Mouse (Mus musculus): Measurements from ENCODE around the gene Rfc2.
A peak's percentile ranks its signal among the peaks of the same experiment; 100 is the strongest.

Gene Rfc2

DNA sequence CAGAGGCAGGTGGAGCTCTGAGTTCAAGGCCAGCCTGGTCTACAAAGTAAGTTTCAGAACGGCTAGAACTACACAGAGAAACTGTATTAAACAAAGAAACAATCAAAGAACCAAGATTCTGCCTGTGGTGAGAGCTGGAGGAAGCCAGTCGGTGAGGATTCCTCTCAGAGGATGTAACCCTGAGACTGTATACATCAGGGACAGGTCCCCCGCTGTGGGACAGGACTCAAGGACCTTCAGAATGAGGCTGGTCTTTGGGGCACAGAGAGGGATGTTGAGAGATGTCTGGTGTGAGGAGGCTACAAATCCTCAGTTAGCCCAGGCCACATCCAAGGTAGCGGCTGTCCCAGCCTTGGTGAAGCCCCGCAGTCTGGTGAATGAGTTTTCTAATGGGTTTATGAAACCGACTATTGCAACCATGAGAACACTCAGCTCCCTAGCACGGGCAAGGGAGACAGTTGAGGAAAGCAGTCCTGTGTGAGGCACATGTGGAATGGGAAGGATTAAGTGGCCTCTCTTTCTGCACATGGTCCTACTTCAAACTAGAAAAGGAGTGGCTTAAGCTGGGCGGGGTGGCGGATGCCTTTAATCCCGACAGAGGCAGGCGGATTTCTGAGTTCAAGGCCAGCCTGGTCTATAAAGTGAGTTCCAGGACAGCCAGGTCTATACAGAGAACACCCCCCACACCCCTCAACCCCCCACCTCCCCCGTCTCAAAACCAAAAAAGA, 28.9 kb downstream of the Rfc2 start:
- DNase-seq (ENCODE audit: low spot score in 2 of 2), result no peak

- no peak for DNase-seq (ENCODE audit: low spot score in 2 of 2)
Observed at GRCm38 (mm10) chr5:134611810-134612521, 30.8 kb downstream of the Rfc2 start.

- DNase-seq (ENCODE audit: low spot score in 2 of 2), result peak; percentile 59 to 73
Observed at GRCm38 (mm10) chr5:134613727-134614126, 32.6 kb downstream of the Rfc2 start.

DNA sequence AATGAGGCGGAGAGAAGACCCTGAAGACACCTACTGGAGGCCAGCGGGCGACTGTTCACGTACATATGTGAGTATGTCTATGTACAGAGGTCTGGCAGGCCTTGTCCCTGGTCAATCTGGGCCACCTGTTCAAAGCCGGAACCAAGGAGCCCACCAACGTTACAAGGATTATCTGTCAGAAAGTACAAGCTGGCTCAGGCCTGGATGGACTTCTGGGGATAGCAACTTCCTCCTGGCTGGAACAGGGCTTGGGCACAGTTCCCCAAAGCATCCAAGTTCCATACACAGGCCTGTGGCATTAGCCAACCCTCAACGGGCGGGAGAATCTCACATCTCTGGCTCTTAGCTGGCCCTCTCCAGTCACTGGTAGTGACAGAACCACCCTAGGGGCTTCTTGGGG, 33.1 kb downstream of the Rfc2 start:
- no peak for DNase-seq (ENCODE audit: low spot score in 2 of 2)

- peak in 1 of 2 experiments; percentile 39 for DNase-seq (ENCODE audit: low spot score in 2 of 2)
Observed at GRCm38 (mm10) chr5:134614802-134615201, 33.6 kb downstream of the Rfc2 start, which contains the start of gene Lat2. Gene Lat2, minus strand, starts transcription at chr5:134615025.

DNA sequence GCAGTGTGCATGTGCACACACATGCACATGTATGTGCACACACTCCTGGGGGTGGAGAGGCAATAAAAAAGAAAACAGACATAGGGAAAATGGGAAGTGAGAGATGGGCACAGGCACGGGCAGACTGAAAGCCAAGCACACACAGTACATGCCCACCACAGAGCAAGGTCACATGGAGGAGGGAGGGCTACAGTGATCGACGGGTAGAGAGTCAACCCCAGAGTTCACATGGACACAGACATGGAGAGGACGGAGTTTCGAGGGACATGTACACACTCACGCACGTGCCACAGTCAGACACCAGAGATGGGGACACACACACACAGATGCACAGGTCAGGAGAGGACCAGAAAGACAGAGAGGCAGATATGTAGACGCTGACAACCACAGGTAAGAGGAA, 34.2 kb downstream of the Rfc2 start:
- no peak for DNase-seq (ENCODE audit: low spot score in 2 of 2)

DNA sequence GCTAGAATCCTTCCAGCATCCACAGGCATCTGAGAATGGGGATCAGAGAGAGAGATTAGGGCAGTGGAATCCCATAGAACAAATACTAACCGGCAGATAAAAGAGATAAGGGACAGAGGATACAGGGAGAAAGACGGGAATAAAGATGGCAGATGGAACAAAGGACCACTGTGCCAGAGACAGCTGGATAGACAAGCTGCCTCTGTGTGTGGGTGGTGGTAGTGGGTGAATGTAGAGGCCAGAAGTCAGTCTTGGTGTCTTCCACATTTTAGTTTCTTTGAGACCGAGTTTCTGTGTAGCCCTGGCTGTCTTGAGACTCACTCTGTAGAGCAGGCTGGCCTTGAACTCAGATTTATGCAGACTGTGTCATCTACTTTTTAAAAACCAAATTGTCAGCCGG, 34.6 kb downstream of the Rfc2 start:
- no peak for DNase-seq (ENCODE audit: low spot score in 2 of 2)

GRCm38 (mm10) chr5:134617071-134617470, 35.9 kb downstream of the Rfc2 start:
- peak; percentile 76 to 90 for DNase-seq (ENCODE audit: low spot score in 2 of 2)

DNA sequence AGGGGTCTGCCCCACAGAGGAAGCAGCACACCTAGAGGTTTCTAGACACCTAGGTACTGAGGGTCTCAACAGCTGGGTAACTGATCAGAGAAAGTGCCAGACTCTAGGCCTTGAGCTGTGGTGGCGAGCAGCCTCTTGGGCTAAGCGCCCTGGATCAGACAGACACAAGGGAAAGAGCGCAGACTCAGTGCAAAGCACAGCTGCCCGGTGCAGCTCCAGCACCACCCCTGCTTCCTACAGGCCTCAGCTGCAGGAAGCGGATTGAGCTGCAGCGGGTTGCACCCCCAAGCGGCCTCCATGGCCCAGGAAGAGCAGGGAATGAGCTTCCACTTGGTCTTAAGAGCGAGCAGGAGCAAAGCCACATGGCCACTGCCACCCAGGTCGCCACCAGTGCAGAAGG, 39.3 kb downstream of the Rfc2 start:
- DNase-seq (ENCODE audit: low spot score in 2 of 2), result no peak

GRCm38 (mm10) chr5:134621099-134621640, 40.0 kb downstream of the Rfc2 start:
- no peak for DNase-seq (ENCODE audit: low spot score in 2 of 2)

DNA sequence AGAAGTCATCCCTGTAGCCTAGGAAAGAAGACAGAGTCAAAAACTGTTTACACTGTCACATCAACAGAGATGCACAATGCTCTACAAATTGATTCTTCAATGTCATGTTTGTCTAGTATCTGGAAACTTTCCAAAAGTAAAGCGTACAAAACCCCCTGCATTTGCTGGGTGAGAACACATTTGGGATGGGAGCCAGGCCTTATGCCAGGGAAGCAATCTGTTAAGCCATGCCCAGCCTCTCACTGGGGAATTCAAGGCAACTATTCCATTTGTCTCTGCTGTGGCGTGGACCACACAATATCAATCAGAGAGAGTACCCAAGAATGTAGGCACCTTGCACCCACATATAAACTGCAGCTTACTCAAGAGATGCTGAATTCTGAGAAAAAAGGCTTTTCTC, 40.9 kb downstream of the Rfc2 start:
- no peak for DNase-seq (ENCODE audit: low spot score in 2 of 2)

DNA sequence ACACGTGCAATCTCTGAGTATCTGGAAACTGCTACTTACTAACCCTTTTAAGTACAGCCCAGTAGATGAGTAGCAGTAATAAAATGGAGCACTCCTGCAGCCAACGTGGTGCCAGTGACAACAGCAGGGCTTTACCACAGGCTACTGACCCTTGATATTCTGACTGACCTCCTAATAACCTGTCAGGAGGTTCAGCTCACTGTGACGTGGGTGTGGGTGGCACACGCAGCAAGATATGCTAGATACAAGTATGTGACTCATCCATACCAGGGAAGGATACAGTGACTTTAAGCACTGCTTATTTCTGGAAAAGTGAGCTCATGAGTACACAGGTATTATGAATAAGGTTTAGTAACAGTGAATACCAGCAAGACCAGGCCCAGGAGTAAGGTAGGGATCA, 48.3 kb downstream of the Rfc2 start:
- no peak for DNase-seq (ENCODE audit: low spot score in 2 of 2)

- no peak for DNase-seq (ENCODE audit: low spot score in 2 of 2)
Observed at GRCm38 (mm10) chr5:134630835-134631234, 49.7 kb downstream of the Rfc2 start.

DNA sequence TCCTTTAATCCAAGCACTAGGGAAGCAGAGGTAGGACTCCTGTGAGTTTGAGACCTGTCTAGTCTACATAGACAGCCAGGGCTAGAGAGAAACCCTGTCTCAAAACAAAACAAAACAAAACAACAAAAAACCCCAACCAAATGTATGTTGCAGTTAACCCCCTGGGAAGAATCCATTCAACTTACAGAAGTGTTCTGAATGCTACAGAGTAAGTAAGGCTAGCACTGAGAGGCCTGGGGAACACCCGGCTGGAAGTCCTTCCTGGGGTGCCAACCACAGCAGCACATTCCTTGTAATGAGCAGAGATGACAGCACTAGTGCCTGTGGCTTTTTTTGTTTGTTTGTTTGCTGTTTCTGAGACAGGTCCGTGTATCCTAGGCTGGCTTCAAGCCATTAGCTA, 51.7 kb downstream of the Rfc2 start:
- no peak for DNase-seq (ENCODE audit: low spot score in 2 of 2)

GRCm38 (mm10) chr5:134637820-134638367, 56.7 kb downstream of the Rfc2 start:
- no peak for DNase-seq (ENCODE audit: low spot score in 2 of 2)

- no peak for DNase-seq (ENCODE audit: low spot score in 2 of 2)
Observed at GRCm38 (mm10) chr5:134638461-134639268, 57.5 kb downstream of the Rfc2 start.

GRCm38 (mm10) chr5:134639269-134639682, 58.1 kb downstream of the Rfc2 start, which contains the start of gene Eif4h:
Gene Eif4h, minus strand, starts transcription at chr5:134639490.
- DNase-seq (ENCODE audit: low spot score in 2 of 2), result peak; percentile 97 to 99

DNA sequence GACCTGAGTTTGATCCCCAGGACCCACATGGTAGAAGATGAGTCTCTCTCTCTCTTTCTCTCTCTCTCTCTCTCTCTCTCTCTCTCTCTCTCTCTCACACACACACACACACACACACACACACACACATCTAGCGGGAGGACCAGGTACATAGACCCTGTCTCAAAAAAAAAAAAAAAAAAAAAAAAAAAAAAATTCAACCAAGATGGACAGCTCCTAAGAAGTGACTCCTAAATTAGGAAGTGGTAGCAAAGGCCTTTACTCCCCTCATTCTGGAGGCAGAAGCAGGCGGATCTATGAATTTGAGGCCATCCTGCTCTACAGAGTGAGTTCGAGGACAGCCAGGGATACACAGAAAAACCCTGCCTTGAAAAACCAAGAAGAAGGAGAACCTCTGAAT, 59.2 kb downstream of the Rfc2 start:
- no peak for DNase-seq (ENCODE audit: low spot score in 2 of 2)

DNA sequence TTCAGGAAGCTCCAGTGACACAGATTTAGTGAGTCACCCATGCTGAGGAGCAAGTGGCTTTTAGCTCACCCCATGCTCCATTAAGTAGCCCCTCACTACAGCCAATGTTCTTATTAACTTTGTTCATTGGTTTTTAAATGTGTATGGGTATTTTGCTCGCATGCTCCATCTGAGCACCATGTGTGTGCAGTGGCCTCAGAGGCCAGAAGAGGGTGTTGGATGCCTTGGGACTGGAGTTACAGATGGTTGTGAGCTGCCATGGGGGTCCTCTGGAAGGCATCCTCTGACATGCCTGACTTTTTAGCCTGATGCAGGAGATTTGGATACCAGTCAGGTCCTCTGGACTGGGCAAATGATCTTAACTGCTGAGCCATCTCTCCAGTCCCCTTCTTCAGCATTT, 63.0 kb downstream of the Rfc2 start:
- no peak for DNase-seq (ENCODE audit: low spot score in 2 of 2)

GRCm38 (mm10) chr5:134644643-134645118, 63.5 kb downstream of the Rfc2 start:
- no peak for DNase-seq (ENCODE audit: low spot score in 2 of 2)

GRCm38 (mm10) chr5:134646461-134646860, 65.3 kb downstream of the Rfc2 start:
- DNase-seq (ENCODE audit: low spot score in 2 of 2), result no peak

GRCm38 (mm10) chr5:134647394-134647793, 66.2 kb downstream of the Rfc2 start:
- DNase-seq (ENCODE audit: low spot score in 2 of 2), result no peak

Data from spleen, postnatal 4 days (tissue).